Mouse (Mus musculus) v-Abl transformed pro-B cells (cell line): Measurements from ENCODE around the gene Ets2.
"Not testable (repeated sequence)": the region's sequence is repeated elsewhere in the genome, so short reads cannot be mapped to it uniquely, and the experiment has no call there.

Experiments
- in situ Hi-C, 2 experiments: fragments of 400-800 bp; cut with MboI; formaldehyde crosslinking; loops; one replicate each; pipeline ENCODE4 v1.15.1; 2025; ENCODE audit not compliant: unreplicated experiment in 2 of 2

Ets2 gene

GRCm38 (mm10) chr16:95761742-95762141 is 59.9 kb downstream of the Ets2 start:
- in situ Hi-C loops, result no loop called here

DNA sequence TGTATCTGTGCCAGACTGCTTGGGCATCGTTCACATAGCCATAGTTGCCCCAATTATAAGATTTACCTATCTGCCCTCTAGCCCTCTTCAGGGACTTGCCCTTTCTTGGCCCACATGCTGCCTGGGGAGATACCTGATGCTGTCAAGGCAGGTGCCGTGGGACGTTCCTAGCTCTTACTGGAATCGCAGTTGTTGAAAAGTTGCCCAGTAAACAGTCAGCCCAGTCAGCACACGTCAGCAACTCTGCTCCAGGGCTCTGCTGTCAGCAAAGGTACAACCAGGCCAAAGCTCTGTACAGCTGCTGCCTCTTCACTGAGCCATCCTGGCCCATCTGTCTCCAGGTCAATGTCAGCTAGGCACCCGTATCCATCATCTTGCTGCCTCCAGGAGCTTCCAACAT is 61.3 kb downstream of the Ets2 start:
- in situ Hi-C loops, result no loop called here

GRCm38 (mm10) chr16:95764041-95764440 is 62.2 kb downstream of the Ets2 start:
- in situ Hi-C loops, result not testable (repeated sequence)

DNA sequence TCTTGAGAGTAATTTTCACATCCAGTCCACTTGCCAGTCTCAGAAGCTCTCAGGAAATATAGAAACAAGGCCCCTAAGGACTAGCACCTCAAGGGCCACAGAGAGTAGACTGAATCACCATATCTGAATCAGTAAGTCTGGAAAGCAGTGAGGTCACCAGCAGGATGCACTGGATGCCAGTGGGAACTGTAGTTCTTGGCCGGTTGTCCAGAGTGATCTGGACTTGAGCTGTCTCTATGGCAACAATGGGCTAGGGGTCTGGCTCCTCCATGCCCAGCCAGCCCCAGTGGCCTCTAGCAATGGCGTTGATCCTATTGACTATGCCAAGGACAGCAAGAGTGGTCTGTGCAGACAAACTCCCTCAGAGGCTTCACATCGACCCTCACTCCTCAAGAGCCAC is 64.3 kb downstream of the Ets2 start:
- in situ Hi-C loops, result no loop called here

DNA sequence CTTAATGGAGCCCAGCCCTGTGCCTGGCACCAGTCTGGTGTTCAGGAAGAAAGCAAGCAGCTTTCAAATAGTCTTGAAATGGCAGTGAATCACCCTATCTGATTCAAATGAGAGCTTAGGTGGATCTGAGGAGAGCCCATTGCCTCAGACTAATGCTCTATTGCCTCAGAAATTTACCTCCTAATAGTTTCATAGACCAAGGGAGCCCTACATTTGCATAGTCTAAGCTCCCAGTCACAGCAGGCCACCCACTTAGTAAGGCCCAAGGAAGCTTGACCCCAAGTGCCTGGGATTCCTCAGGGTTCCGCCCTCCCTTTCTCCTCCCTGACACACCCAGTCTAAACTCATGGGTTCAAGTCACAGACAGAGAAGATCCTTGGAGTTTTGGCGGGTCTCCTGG is 65.4 kb downstream of the Ets2 start:
- in situ Hi-C loops, result no loop called here

DNA sequence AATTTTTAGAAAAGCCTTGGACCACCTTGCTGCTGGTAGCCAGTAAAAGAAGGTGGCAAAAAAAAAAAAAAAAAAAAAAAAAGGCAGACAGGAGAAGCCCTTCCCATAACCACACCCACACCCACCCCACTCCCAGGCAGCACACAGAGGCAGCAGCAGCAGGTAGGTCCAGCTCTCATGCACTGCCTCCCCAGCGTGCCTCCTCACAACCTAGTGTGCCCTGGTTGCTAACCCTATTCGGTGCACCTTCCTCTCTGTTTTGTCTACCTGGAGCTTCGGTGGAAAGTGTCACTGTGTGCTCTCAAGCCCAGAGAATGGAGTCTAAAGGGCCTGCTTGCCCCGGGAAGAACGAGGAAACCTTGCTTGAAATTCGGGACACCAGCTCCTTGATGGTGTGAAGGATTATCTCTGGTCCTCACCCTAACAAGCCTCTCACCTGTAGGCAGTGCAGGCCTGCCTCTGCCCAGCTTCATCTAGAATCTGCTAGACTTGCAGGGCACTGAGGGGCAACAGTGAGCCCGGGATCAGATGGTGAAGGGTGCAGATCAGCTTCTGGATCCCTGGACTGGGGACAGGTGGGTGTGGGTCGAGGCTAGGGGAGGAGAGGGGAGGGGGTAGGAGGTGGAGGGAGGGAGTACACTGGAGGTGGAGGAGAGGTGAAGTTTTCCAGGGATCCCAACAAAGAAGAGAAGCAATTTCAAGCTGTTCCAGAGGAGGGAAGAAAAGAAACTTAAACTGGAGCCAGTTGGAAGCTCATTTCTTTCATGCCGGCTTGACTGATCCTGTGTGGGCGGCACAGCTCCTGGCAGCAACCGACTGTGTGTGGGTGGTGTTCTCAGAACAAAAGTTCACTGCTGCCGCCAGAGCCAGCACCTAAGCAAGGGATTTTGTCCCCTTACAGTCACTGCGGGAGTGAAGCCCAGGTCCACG is 67.5 kb downstream of the Ets2 start:
- in situ Hi-C loops, result no loop called here

DNA sequence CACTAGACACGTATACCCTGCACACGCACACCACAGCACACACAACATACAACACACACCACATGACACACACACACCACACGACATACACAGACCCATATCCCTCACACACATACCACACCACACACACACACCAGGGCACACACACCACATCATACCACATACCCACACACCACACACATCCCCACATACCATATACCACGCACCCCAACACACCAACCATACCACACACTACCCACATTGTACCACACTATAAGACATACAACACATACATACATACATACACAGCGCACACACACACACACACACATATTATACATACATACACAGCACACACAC is 68.1 kb downstream of the Ets2 start:
- in situ Hi-C loops, result no loop called here

DNA sequence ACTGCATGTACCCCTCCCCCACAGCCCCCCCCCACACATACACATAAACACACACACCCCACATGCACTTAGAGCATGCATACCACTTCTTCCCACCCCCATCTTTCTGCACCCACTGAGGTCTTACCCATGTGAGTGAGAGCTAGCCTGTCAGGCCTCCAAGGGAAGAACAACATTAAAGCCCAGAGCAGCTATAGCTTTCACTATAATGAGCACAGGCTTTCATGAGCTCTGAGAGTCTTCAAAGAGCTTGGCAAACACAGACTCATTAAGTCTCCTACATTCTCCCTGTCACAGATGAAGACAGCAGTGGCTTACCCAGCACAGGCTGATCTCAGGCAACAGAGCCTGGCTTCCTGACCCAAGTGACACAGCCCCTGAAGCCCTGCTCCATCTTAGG is 68.5 kb downstream of the Ets2 start:
- in situ Hi-C loops, result no loop called here
